9 mouse cellular contexts compared by ENCODE assay signal in the genomic region with DNA sequence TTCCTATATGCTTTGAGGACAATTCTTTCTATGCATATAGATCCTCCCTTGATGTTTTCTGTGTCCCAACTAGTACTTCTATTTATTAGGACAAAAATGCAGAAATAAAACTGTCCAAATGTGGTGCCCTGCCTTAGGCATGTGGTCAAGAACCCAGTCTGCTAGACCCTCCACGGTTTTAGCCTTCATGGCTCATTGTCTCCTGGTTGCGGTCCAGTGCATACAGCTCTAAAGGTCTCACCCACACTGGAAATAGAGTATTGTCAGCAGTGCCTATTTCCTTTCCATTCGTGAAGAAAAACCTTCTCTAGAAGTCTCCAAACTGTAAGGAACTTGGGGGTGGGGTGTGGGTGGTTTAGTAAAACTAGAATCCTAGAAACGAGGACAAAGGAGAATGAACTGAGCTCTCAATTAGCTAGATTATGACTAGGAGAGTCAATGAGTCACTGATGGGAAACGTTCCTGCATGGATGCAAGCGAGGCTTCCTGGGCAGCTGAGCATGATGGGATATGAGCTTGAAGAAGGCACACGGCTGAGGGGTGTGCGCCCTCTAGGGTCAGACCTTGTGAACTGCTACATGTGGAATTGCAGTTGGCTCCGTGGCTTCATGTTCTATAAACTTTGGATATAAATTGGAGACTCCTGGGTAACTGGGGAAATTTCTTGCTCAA. TPM values are rescaled to one million over a fixed set of nuclear protein-coding genes. Genes with fewer than 3 reads are reported as not detected.
DNase-seq lines count a peak whose midpoint lies in the region; ATAC-seq and TF ChIP-seq lines count a peak whose summit lies in the region.
"Had no signal": no experiment of that assay in that cellular context is flagged by ENCODE, and none has a peak within 500 bp of the region (broad histone marks: within the 10 kb centered on the region; RNA-seq: fewer than 3 reads in every experiment).

No protein-coding gene starts in this region.

- ATAC-seq in forebrain, embryonic 12.5 days (ENCODE audit: low FRiP score): no peak
- ATAC-seq in heart, embryonic 15.5 days (replicated peaks; ENCODE audit: insufficient number of reproducible peaks, insufficient read depth, low FRiP score, low read depth): no peak
- peak; percentile 43; the same call in 1 of the 2 replicates for ATAC-seq in lung, postnatal 0 days

- no peak for TF ChIP-seq EP300 in lung, postnatal 0 days (IDR thresholded peaks at IDR 0.05)

- peak; percentile 93 for TF ChIP-seq CTCF in layer of hippocampus, adult 2 months (conservative IDR thresholded peaks at IDR 0.05)
- TF ChIP-seq CTCF in lung, postnatal 0 days (IDR thresholded peaks at IDR 0.05): peak; percentile 83

- no peak overlapping the region for H3K4me3 ChIP-seq in forebrain, embryonic 10.5 days
- no peak overlapping the region for H3K4me3 ChIP-seq in forebrain, embryonic 12.5 days (replicated peaks)
- no peak overlapping the region for H3K4me3 ChIP-seq in heart, embryonic 15.5 days
- no peak overlapping the region for H3K4me3 ChIP-seq in layer of hippocampus, adult 2 months
- H3K4me3 ChIP-seq in lung, postnatal 0 days (ENCODE audit: low read depth, low read length): no peak overlapping the region

- no peak overlapping the region for H3K4me2 ChIP-seq in forebrain, embryonic 12.5 days
- 0 out of 2 replicates have a peak overlapping the region, but pooled peaks have one; percentile 26 for H3K4me2 ChIP-seq in heart, embryonic 15.5 days
- 0 out of 2 replicates have a peak overlapping the region, but pooled peaks have one; percentile 12 for H3K4me2 ChIP-seq in lung, postnatal 0 days (replicated peaks; ENCODE audit: low read depth, low read length)

- 50% methylated on average over 9 of the region's 9 CpGs for WGBS in forebrain, embryonic 10.5 days
- 41% methylated on average over 9 of the region's 9 CpGs for WGBS in forebrain, embryonic 12.5 days
- WGBS in heart, embryonic 15.5 days: 34% methylated on average over 9 of the region's 9 CpGs
- 41% methylated on average over 9 of the region's 9 CpGs for WGBS in lung, postnatal 0 days

- peaks cover 4% of the 10 kb centered on the region; the same call in 1 of the 2 replicates for H3K27me3 ChIP-seq in forebrain, embryonic 10.5 days (ENCODE audit: poor library complexity, severe bottlenecking)
- no peaks in the 10 kb centered on the region for H3K27me3 ChIP-seq in forebrain, embryonic 12.5 days
- H3K27me3 ChIP-seq in heart, embryonic 15.5 days: no peaks in the 10 kb centered on the region
- H3K27me3 ChIP-seq in lung, postnatal 0 days (replicated peaks; ENCODE audit: insufficient read depth, low read length): no peaks in the 10 kb centered on the region

- peaks cover 16% of the 10 kb centered on the region for H3K4me1 ChIP-seq in forebrain, embryonic 10.5 days
- peaks cover 14% of the 10 kb centered on the region for H3K4me1 ChIP-seq in forebrain, embryonic 12.5 days
- H3K4me1 ChIP-seq in heart, embryonic 15.5 days (replicated peaks): peaks cover 11% of the 10 kb centered on the region
- 0 out of 2 replicates have a peak, but pooled peaks cover 3% of the 10 kb centered on the region for H3K4me1 ChIP-seq in lung, postnatal 0 days (ENCODE audit: insufficient read depth, low read depth, low read length)

- no peaks in the 10 kb centered on the region; the same call in 1 of the 2 replicates for H3K9me3 ChIP-seq in forebrain, embryonic 10.5 days
- H3K9me3 ChIP-seq in forebrain, embryonic 12.5 days: no peaks in the 10 kb centered on the region
- no peaks in the 10 kb centered on the region for H3K9me3 ChIP-seq in heart, embryonic 15.5 days (replicated peaks)
- no peaks in the 10 kb centered on the region for H3K9me3 ChIP-seq in lung, postnatal 0 days (ENCODE audit: low read length)

- no peak overlapping the region for H3K9ac ChIP-seq in forebrain, embryonic 12.5 days
- H3K9ac ChIP-seq in heart, embryonic 15.5 days: no peak overlapping the region
- no peak overlapping the region for H3K9ac ChIP-seq in lung, postnatal 0 days (replicated peaks; ENCODE audit: low read depth)

- DNase-seq in forebrain, embryonic 10.5 days (ENCODE audit: extremely low spot score, low spot score): peak; percentile 46
- DNase-seq in R1 (ENCODE audit: low read depth, low spot score): peak; percentile 89
- DNase-seq in cerebellum, postnatal 25 days: peak; percentile 28 to 58
- peak; percentile 64 to 71 for DNase-seq in layer of hippocampus, adult 2 months (ENCODE audit: low spot score in 2 of 2)
- DNase-seq in lung, postnatal 0 days (ENCODE audit: low spot score): peak; percentile 81
- peak; percentile 73 to 77 for DNase-seq in right cerebral cortex, adult 2 months (ENCODE audit: low spot score in 2 of 2)

- H3K27ac ChIP-seq in forebrain, embryonic 10.5 days: no peak overlapping the region
- H3K27ac ChIP-seq in forebrain, embryonic 12.5 days: no peak overlapping the region
- no peak overlapping the region for H3K27ac ChIP-seq in heart, embryonic 15.5 days
- peak overlapping the region; percentile 43; the same call in 1 of the 2 replicates for H3K27ac ChIP-seq in layer of hippocampus, adult 2 months
- no peak overlapping the region for H3K27ac ChIP-seq in lung, postnatal 0 days (ENCODE audit: low read length)
- H3K27ac ChIP-seq: macrophage had no signal

- peaks cover 38% of the 10 kb centered on the region for H3K36me3 ChIP-seq in forebrain, embryonic 10.5 days (replicated peaks)
- peaks cover 16% of the 10 kb centered on the region for H3K36me3 ChIP-seq in forebrain, embryonic 12.5 days (replicated peaks)
- H3K36me3 ChIP-seq in heart, embryonic 15.5 days: peaks cover 17% of the 10 kb centered on the region
- H3K36me3 ChIP-seq in lung, postnatal 0 days (ENCODE audit: insufficient read depth, low read length): peaks cover 14% of the 10 kb centered on the region; the same call in 1 of the 2 replicates

RNA-seq across cellular contexts. Expression of gene Cfap44, which starts 2.6 kb away (rescaled TPM):
- polyA plus RNA-seq in forebrain, embryonic 10.5 days (2016; fragmentation: Nextera tagmentation; extraction: Ambion mirVana): 0.45 and 0.63 TPM in 2 replicates
- 2.4 and 3.1 TPM in 2 replicates for polyA plus RNA-seq in forebrain, embryonic 12.5 days (2016; fragmentation: Nextera tagmentation; extraction: Ambion mirVana)
- polyA plus RNA-seq in heart, embryonic 15.5 days (2015; fragmentation: Nextera tagmentation; extraction: Ambion mirVana): 0.09 and 0.16 TPM in 2 replicates
- total RNA-seq in layer of hippocampus, adult 2 months (2021): 10 to 100 TPM; 12.8 to 14.8 TPM
- polyA plus RNA-seq in lung, postnatal 0 days (2015; fragmentation: Nextera tagmentation; extraction: Ambion mirVana): 4.7 and 6.8 TPM in 2 replicates
- polyA plus RNA-seq: macrophage had no signal

RNA-seq across cellular contexts. Expression of gene Spice1, which starts 45.1 kb away (rescaled TPM):
- 32.4 and 35.9 TPM in 2 replicates for polyA plus RNA-seq in forebrain, embryonic 10.5 days (2016; fragmentation: Nextera tagmentation; extraction: Ambion mirVana)
- 36.6 and 37.8 TPM in 2 replicates for polyA plus RNA-seq in forebrain, embryonic 12.5 days (2016; fragmentation: Nextera tagmentation; extraction: Ambion mirVana)
- polyA plus RNA-seq in heart, embryonic 15.5 days (2015; fragmentation: Nextera tagmentation; extraction: Ambion mirVana): 16.5 and 16.7 TPM in 2 replicates
- total RNA-seq in layer of hippocampus, adult 2 months (2021): 10 to 100 TPM; 20.6 to 23.3 TPM
- polyA plus RNA-seq in lung, postnatal 0 days (2015; fragmentation: Nextera tagmentation; extraction: Ambion mirVana): 15.4 and 17.5 TPM in 2 replicates

RNA-seq across cellular contexts. Expression of gene Sidt1, which starts 59.0 kb away (rescaled TPM):
- polyA plus RNA-seq in forebrain, embryonic 10.5 days (2016; fragmentation: Nextera tagmentation; extraction: Ambion mirVana): 0.15 and 0.18 TPM in 2 replicates
- 0.14 and 0.23 TPM in 2 replicates for polyA plus RNA-seq in forebrain, embryonic 12.5 days (2016; fragmentation: Nextera tagmentation; extraction: Ambion mirVana)
- polyA plus RNA-seq in heart, embryonic 15.5 days (2015; fragmentation: Nextera tagmentation; extraction: Ambion mirVana): 0.11 and 0.57 TPM in 2 replicates
- total RNA-seq in layer of hippocampus, adult 2 months (2021): 10 to 100 TPM; 43.5 to 45.0 TPM
- polyA plus RNA-seq in lung, postnatal 0 days (2015; fragmentation: Nextera tagmentation; extraction: Ambion mirVana): 0.53 and 0.98 TPM in 2 replicates
- polyA plus RNA-seq: macrophage had no signal
